Comparison of ENCODE assay signal across 12 mouse cellular contexts in the genomic region with DNA sequence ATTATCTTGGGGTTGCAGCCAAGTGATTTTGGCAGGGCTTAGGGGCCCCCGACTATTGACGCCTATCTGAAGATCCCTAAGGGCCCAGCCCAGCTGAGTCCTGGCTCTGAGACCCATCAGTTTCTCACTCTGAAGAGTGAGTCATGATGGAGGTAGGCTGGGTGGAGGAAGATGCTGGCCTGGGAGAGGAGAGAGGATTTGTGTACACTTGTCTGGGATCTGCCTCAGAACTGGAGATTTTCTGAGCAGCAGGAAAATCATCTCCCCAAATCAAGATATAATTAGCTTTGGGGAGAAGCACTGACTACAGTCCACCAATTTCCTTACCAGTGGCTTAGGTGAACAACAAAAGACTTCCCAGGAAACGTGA.
DNase-seq lines count a peak whose midpoint lies in the region; ATAC-seq and TF ChIP-seq lines count a peak whose summit lies in the region.
"Had no signal": no experiment of that assay in that cellular context is flagged by ENCODE, and none has a peak within 500 bp of the region (broad histone marks: within the 10 kb centered on the region; RNA-seq: fewer than 3 reads in every experiment).

No protein-coding gene starts in this region.

- H3K4me3 ChIP-seq in hindbrain, embryonic 14.5 days (replicated peaks; ENCODE audit: low read length) = no peak overlapping the region
- H3K4me3 ChIP-seq in olfactory bulb, adult 2 months (ENCODE audit: insufficient read depth, low read depth, low read length) = no peak overlapping the region
- H3K4me3 ChIP-seq: embryonic facial prominence, embryonic 13.5 days; stomach, embryonic 15.5 days had no signal

- H3K27me3 ChIP-seq in hindbrain, embryonic 14.5 days (ENCODE audit: control insufficient read depth, insufficient read depth, low read length) = no peaks in the 10 kb centered on the region
- H3K27me3 ChIP-seq: embryonic facial prominence, embryonic 13.5 days; stomach, embryonic 15.5 days had no signal

- peaks cover 72% of the 10 kb centered on the region for H3K4me1 ChIP-seq in hindbrain, embryonic 14.5 days (replicated peaks; ENCODE audit: control insufficient read depth, insufficient read depth, low read length)
- peaks cover 38% of the 10 kb centered on the region for H3K4me1 ChIP-seq in olfactory bulb, adult 2 months (ENCODE audit: control insufficient read depth, insufficient read depth, low read length)

- H3K9ac ChIP-seq in hindbrain, embryonic 14.5 days = no peak overlapping the region
- H3K9ac ChIP-seq: embryonic facial prominence, embryonic 13.5 days; stomach, embryonic 15.5 days had no signal

- 43% methylated on average over 3 of the region's 3 CpGs for WGBS in hindbrain, embryonic 14.5 days
- 18% methylated on average over 3 of the region's 3 CpGs for WGBS in olfactory bulb, adult 2 months

- no peaks in the 10 kb centered on the region for H3K36me3 ChIP-seq in hindbrain, embryonic 14.5 days (replicated peaks; ENCODE audit: control insufficient read depth, insufficient read depth)
- H3K36me3 ChIP-seq: stomach, embryonic 15.5 days had no signal

- peak overlapping the region; percentile 54 for H3K27ac ChIP-seq in hindbrain, embryonic 14.5 days
- H3K27ac ChIP-seq in olfactory bulb, adult 2 months (ENCODE audit: insufficient read depth, low read depth, low read length) = peak overlapping the region; percentile 45; the same call in 1 of the 2 replicates
- H3K27ac ChIP-seq: embryonic facial prominence, embryonic 13.5 days; stomach, embryonic 15.5 days had no signal

- no peaks in the 10 kb centered on the region for H3K9me3 ChIP-seq in hindbrain, embryonic 14.5 days (ENCODE audit: control insufficient read depth, low read length)
- H3K9me3 ChIP-seq: embryonic facial prominence, embryonic 13.5 days; stomach, embryonic 15.5 days had no signal

- no peak for TF ChIP-seq POLR2A in olfactory bulb, adult 2 months (IDR thresholded peaks at IDR 0.05; ENCODE audit: insufficient read depth, low read depth, low read length)

- DNase-seq in frontal cortex, postnatal 14 days (ENCODE audit: low spot score in 2 of 2) = no peak
- DNase-seq in right cerebral cortex, adult 18-20 months = peak; percentile 65
- no peak for DNase-seq in right cerebral cortex, postnatal 10 days (ENCODE audit: low spot score in 2 of 2)
- no peak for DNase-seq in hindbrain, embryonic 14.5 days (ENCODE audit: low spot score)
- DNase-seq in thymus, postnatal 0 days (ENCODE audit: low spot score) = no peak
- no peak for DNase-seq in adrenal gland, adult 2 months
- DNase-seq: lung, postnatal 10 days; thymus, postnatal 4 days had no signal

- H3K4me2 ChIP-seq in hindbrain, embryonic 14.5 days (replicated peaks) = 0 out of 2 replicates have a peak overlapping the region, but pooled peaks have one; percentile 4
- H3K4me2 ChIP-seq: embryonic facial prominence, embryonic 13.5 days; stomach, embryonic 15.5 days had no signal

- ATAC-seq in frontal cortex, adult (ENCODE audit: low TSS enrichment) = peak; percentile 88
- peak; percentile 29; the same call in 1 of the 2 replicates for ATAC-seq in hindbrain, embryonic 14.5 days (ENCODE audit: low FRiP score)

- TF ChIP-seq CTCF in olfactory bulb, adult 2 months (IDR thresholded peaks at IDR 0.05; ENCODE audit: insufficient read depth, low read depth, low read length) = no peak
